Mouse (Mus musculus) ovary, adult 2 months (tissue): Measurements from ENCODE around the gene Bok. TPM values are rescaled to one million over a fixed set of nuclear protein-coding genes. Genes with fewer than 3 reads are reported as not detected.

Experiments
- polyA plus RNA-seq: library from polyadenylated mRNA; depleted of rRNA; stranded (reverse); fragments of >200 nt; gene quantifications from 2 replicates; pipeline ENCODE4 v1.2.3, GENCODE M21; 2012; rRNA removed

The Bok gene
- 256 and 330 TPM in 2 replicates for polyA plus RNA-seq

GRCm38 (mm10) chr1:93685401-93686244, at the start of gene Bok:
Gene Bok (plus strand): TSS chr1:93685660.

GRCm38 (mm10) chr1:93658559-93658958, 26.9 kb upstream of the Bok start, which contains the start of gene Stk25:
Gene Stk25 (minus strand): TSS chr1:93658659.

Other genes starting within 250 kb of the Bok start
- 88.2 and 96.9 TPM in 2 replicates for gene Hdlbp, start 206.8 kb upstream of the Bok start, polyA plus RNA-seq
- gene Farp2, start 173.6 kb upstream of the Bok start, polyA plus RNA-seq: 5.2 and 6.9 TPM in 2 replicates
- gene Stk25, start 27.0 kb upstream of the Bok start, polyA plus RNA-seq: 136 and 207 TPM in 2 replicates
- 59.2 and 61.0 TPM in 2 replicates for gene Atg4b, start 65.8 kb downstream of the Bok start, polyA plus RNA-seq
- 45.3 and 48.7 TPM in 2 replicates for gene Thap4, start 69.2 kb downstream of the Bok start, polyA plus RNA-seq
- gene Dtymk, start 116.3 kb downstream of the Bok start, polyA plus RNA-seq: 70.0 and 83.6 TPM in 2 replicates
- 10.1 and 12.1 TPM in 2 replicates for gene Ing5, start 118.3 kb downstream of the Bok start, polyA plus RNA-seq
- gene D2hgdh, start 139.2 kb downstream of the Bok start, polyA plus RNA-seq: 49.4 and 55.2 TPM in 2 replicates
- 0.30 and 0.33 TPM in 2 replicates for gene Gal3st2, start 175.6 kb downstream of the Bok start, polyA plus RNA-seq
- gene Gal3st2b, start 232.7 kb downstream of the Bok start, polyA plus RNA-seq: 0.64 and 0.73 TPM in 2 replicates